Mouse (Mus musculus) heart, postnatal 36 days (tissue): Measurements from ENCODE around the gene Treml4. TPM values are rescaled to one million over a fixed set of nuclear protein-coding genes. Genes with fewer than 3 reads are reported as not detected.
"Not testable (repeated sequence)": the region's sequence is repeated elsewhere in the genome, so short reads cannot be mapped to it uniquely, and the experiment has no call there.

Experiments
- DNase-seq, 2 experiments: peaks; one replicate each; pipeline ENCODE4 v3.0.0; 2021 to 2022
- intact Hi-C: fragments of 180-260 bp; cut with DNase I; formaldehyde crosslinking; loops from one replicate; pipeline ENCODE4 v1.15.1; 2025
- total RNA-seq, 2 experiments: library from RNA; stranded (reverse); gene quantifications; 2 replicates each; pipeline ENCODE4 v1.2.3; 2021

Treml4 gene
- total RNA-seq, 2 experiments from 2014 or later, result 0.19 TPM; not detected in 1

DNA sequence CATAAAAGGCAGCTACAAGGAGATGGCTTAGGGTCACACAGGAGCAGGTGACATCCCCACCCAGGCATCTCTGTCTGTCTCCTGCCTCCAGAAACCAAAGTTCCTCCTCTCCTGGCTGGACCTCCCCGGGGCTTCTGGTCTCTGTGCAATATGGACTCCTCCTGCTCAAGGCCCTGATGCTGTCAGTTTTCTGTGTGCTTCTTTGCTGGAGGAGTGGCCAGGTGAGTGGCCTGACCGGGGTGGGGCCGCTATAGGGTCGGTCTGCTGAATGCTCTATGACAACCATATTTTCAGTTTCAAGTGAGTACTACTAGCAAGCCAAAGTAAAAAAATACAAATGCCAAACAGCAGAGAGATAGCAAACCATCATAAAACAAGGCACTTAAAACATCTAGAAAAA lies 8.5 kb downstream of the Treml4 start:
- no peak for DNase-seq
- intact Hi-C loops, result no loop called here

GRCm38 (mm10) chr17:48274098-48274497 lies 10.0 kb downstream of the Treml4 start:
- intact Hi-C loops, result no loop called here
- DNase-seq, result no peak

DNA sequence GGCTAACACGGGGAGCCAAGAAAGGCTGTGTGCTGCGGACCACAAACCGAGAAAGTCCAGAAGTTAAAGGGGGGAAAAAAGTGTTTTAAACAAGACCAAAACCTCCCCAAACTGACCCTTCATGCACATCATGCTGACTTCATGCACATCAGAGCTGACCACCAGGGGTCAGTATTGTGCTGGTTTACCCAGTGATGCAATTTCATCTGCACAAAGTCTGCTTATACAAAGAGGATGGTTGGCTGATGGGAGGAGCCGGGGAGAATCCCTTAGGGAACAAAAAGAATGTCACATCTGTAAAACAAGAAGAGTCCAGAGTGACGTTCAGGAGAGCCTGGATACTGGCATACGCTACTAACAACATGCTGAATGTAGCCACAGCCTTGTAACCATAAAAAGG lies 10.8 kb downstream of the Treml4 start:
- intact Hi-C loops, result loop anchor here (1.0 to 5.0 kb wide), 3 partner anchors 62 to 327 kb away; partner anchors contain the start of gene Nfya
- DNase-seq, result peak; percentile 80

DNA sequence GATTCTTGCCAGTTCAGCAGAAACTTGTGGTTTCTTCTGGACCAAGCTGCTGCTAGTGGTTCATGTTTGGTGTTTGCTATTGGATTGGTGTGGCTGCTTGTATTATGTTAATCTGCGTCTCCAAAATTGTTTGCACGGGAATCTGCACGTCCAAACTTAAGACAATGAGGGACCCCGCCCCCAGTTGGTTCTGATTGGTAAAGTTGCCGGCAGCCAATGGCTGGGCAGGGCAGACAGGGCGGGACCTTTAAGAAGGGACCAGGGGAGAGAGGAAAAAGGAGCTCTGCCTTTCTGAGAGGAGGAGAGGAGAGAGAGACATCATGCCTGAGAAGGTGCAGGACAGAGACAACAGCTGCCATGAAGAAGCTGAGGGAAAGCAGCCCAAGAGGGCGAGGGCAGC lies 11.6 kb downstream of the Treml4 start:
- no peak for DNase-seq
- intact Hi-C loops, result loop anchor here (1.0 to 5.0 kb wide), 3 partner anchors 62 to 327 kb away; partner anchors contain the start of gene Nfya

GRCm38 (mm10) chr17:48278381-48278780 lies 14.3 kb downstream of the Treml4 start:
- DNase-seq, result no peak
- intact Hi-C loops, result loop anchor here (5.0 kb wide), 1 partner anchor 129 kb away; the partner anchor contains the start of gene Nfya

- intact Hi-C loops, result loop anchor here (5.0 kb wide), 1 partner anchor 128 kb away; the partner anchor contains the start of gene Nfya
- no peak for DNase-seq
These were observed 14.9 kb downstream of the Treml4 start for GRCm38 (mm10) chr17:48279002-48279401.

DNA sequence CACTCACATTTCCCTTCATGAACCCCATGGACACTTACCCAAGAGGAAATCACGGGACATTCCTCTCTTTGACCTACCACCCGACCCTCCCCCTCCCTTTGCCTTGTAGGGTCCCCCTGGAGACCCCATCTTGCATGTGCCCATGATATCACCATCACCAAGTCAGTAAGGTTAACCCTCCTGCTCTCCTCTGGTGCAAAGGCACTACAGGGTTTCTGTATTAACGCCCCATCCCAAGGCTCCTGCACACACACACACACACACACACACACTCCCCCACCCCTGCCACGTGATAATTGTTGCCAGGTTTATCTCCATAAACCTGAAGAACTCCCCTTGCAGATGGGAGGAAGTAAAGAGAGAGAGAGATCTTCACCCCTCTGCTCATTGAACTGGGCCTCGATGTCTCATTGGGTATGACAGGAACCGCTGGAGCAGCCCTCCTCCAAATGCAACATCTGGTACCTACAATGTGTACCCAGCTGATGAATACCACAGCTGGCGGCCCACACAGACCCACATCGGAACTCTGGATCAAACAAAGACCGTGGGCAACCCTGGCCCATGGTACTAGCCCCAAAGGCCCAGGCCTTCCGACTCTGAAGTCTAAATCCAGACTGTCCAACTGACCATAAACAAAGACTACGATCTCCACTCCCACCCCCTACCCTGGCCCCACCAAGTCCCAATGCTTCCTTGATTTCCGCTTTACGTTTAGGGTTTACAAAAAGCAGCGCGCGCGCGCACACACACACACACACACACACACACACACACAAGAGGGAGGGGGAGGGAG lies 17.0 kb downstream of the Treml4 start:
- intact Hi-C loops, result no loop called here
- DNase-seq, result no peak

GRCm38 (mm10) chr17:48281739-48282085 lies 17.6 kb downstream of the Treml4 start:
- intact Hi-C loops, result no loop called here
- DNase-seq, result no peak

DNA sequence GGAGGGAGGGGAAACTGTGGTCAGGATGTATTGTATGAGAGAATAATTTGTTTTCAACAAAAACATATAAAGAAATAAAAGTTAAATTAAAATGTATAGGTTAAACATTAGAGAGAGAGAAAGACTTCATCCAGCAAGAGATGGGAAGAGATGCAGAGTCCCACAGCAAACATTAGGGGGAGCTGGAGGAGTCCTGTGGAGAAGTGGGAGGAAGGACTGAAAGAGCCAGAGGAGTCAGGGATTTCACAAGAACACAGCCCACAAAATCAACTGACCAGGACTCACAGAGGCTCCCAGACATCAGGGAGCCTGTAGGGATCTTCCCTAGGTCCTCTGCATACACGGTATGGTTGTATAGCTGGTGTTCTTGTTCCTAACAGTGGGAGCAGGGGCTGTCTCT lies 22.7 kb downstream of the Treml4 start:
- intact Hi-C loops, result no loop called here
- DNase-seq, result no peak

GRCm38 (mm10) chr17:48287276-48287675 lies 23.2 kb downstream of the Treml4 start:
- intact Hi-C loops, result no loop called here
- no peak for DNase-seq

GRCm38 (mm10) chr17:48293500-48294194 lies 29.6 kb downstream of the Treml4 start:
- DNase-seq, result no peak
- intact Hi-C loops, result no loop called here

DNA sequence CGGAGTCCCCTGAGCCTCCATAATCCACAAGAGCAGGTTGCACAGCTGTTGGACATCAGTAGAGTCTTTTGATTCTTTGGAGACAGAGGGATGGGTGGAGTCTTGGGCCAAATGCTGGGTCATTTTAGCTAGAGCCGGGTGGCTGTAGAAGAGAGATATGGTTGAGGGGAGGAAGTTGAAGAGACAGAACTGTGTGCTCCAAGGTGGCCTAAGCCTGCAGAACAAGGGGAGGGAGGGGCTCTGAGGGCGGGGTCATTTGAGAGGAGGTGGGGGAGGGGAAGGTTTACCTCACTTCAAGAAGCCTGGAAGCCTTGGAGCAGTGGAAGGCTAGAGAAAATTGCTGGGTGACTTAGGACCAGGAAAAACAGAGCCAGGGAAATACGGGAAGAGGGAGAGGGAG lies 35.1 kb downstream of the Treml4 start, which contains the start of gene Treml2:
Gene Treml2, plus strand, starts transcription at position 296 of the 400 bp plus-strand sequence.
- no peak for DNase-seq
- intact Hi-C loops, result no loop called here

GRCm38 (mm10) chr17:48299756-48300155 lies 35.7 kb downstream of the Treml4 start:
- DNase-seq, result no peak
- intact Hi-C loops, result no loop called here

GRCm38 (mm10) chr17:48300199-48300598 lies 36.1 kb downstream of the Treml4 start:
- DNase-seq, result no peak
- intact Hi-C loops, result no loop called here

- DNase-seq, result no peak
- intact Hi-C loops, result no loop called here
These were observed 36.8 kb downstream of the Treml4 start for GRCm38 (mm10) chr17:48300861-48301260.

GRCm38 (mm10) chr17:48301792-48302191 lies 37.7 kb downstream of the Treml4 start:
- intact Hi-C loops, result no loop called here
- DNase-seq, result no peak

- no peak for DNase-seq
- intact Hi-C loops, result loop anchor here (10.0 kb wide), 1 partner anchor 167 kb away; the partner anchor contains the start of gene 9830107B12Rik
These were observed 48.0 kb downstream of the Treml4 start for GRCm38 (mm10) chr17:48312124-48312523.

- DNase-seq, result not testable (repeated sequence)
- intact Hi-C loops, result loop anchor here (10.0 kb wide), 1 partner anchor 171 kb away; the partner anchor contains the start of gene 9830107B12Rik
These were observed 51.9 kb downstream of the Treml4 start, which contains the start of gene B430306N03Rik for GRCm38 (mm10) chr17:48315905-48316579. Gene B430306N03Rik, plus strand, starts transcription at chr17:48316141.

- intact Hi-C loops, result loop anchor here (10.0 kb wide), 1 partner anchor 174 kb away; the partner anchor contains the start of gene 9830107B12Rik
- DNase-seq, result no peak
These were observed 54.6 kb downstream of the Treml4 start for GRCm38 (mm10) chr17:48318686-48319085.

DNA sequence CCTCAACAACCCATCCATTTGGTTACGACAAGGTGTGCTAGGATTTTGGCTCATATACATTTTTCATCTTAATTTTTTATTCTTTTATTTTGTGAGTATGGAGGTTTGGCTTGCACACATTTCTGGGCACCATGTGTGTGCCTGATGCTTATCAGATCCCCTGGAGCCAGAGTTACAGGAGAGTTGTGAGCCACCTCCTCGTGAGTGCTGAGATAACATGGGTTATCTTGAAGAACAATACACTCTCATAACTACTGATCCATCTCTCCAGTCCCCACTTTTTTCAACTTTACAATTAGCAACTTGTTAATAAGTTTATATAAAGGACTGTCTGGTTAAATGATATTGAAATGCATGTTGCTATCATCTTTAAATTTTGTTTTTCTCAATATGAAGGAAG lies 57.2 kb downstream of the Treml4 start:
- no peak for DNase-seq
- intact Hi-C loops, result no loop called here

GRCm38 (mm10) chr17:48323236-48323635 lies 59.1 kb downstream of the Treml4 start:
- DNase-seq, result no peak
- intact Hi-C loops, result no loop called here
